Mouse (Mus musculus) spleen, adult 2 months (tissue): ENCODE results near the gene Sytl3.

Experiments used
- CTCF ChIP-seq: fragments of 200-500 bp; IDR thresholded peaks from 2 replicates; pipeline ENCODE4 v1.5.1; 2011; ENCODE audit warnings: mild to moderate bottlenecking, inconsistent platforms; ENCODE audit not compliant: insufficient read depth, insufficient read length, insufficient replicate concordance; ENCODE audit errors: extremely low read depth
- POLR2A ChIP-seq: fragments of 200-500 bp; IDR thresholded peaks from 2 replicates; pipeline ENCODE4 v1.6.1; 2011; ENCODE audit warnings: low read depth, low read length, inconsistent platforms

- TF ChIP-seq POLR2A (no peak), CTCF (no peak)
These were observed 99.0 kb downstream of the Sytl3 start for GRCm38 (mm10) chr17:6757902-6758301.
